In the genomic region with DNA sequence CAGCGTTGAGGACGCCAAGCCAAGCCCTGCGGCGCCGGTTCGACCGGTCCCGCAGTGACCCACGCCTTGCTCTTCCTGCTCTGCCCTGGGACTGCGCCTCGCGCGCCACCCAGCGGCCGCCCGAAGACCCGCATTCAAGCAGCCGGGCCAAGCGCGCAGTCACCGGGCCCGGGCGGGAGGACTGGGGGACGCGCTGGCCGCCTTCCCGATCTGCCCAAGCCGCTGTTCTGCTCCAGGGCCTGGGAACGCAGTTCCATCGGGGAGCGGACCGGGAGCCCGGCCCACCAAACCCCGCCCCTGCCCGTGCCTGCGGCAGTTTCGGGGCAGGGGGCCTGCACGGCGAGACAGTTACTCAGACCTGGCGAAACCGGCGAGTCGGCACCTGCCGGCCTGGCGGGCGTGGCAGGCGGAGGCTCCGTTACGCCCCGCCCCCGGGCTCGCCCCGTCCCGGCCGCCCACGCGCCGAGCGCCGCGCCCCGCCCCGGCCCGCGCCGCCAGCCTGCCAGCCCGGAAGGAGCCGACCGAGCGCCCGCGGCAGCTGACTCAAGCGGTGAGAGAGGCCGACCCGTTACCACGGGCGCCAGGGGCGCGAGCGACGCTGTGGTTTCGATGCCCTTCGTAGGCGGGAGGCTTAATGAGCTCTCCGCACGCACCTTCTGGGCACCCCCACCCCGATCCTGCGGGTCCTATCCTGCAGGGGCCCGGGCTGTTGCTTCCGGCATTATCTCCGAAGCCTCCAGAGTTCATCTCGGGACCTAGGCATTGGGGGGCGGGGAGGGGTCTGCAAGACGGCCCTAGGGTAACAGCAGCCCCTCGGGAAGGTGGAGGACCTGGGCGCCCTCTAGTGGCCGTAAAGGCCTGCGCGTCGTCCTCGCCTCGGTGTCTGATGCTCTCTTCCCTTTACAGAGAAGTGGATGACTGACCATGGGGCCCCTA, we compare ENCODE assay signal across 8 mouse cellular contexts. TPM values are rescaled to one million over a fixed set of nuclear protein-coding genes. Genes with fewer than 3 reads are reported as not detected.
A peak's percentile ranks its signal among the peaks of the same experiment; 100 is the strongest.
DNase-seq lines count a peak whose midpoint lies in the region; ATAC-seq and TF ChIP-seq lines count a peak whose summit lies in the region.

A gene (plus strand): TSS at position 492 of the 936 bp plus-strand sequence.

- peaks cover 32% of the 10 kb centered on the region for H3K27me3 ChIP-seq in CH12.LX (replicated peaks)
- H3K27me3 ChIP-seq in forebrain, embryonic 12.5 days, result peaks cover 59% of the 10 kb centered on the region
- peaks cover 27% of the 10 kb centered on the region for H3K27me3 ChIP-seq in heart, postnatal 0 days (ENCODE audit: control insufficient read depth, insufficient read depth, low read length)
- H3K27me3 ChIP-seq in liver, embryonic 16.5 days (ENCODE audit: control insufficient read depth, insufficient read depth, low read depth, low read length), result peaks cover 39% of the 10 kb centered on the region
- peaks cover 49% of the 10 kb centered on the region for H3K27me3 ChIP-seq in neural tube, embryonic 13.5 days
- H3K27me3 ChIP-seq in testis, adult 2 months (ENCODE audit: control insufficient read depth, insufficient read depth, low read length), result no peaks in the 10 kb centered on the region

- H3K27ac ChIP-seq in CH12.LX (ENCODE audit: insufficient read depth, low read depth), result peak within 1 kb of the TSS; percentile 94
- H3K27ac ChIP-seq in forebrain, embryonic 12.5 days, result peak within 1 kb of the TSS; percentile 85
- peak within 1 kb of the TSS; percentile 93 for H3K27ac ChIP-seq in heart, postnatal 0 days (ENCODE audit: low read depth)
- peak within 1 kb of the TSS; percentile 95 for H3K27ac ChIP-seq in liver, embryonic 16.5 days (ENCODE audit: low read length)
- peak within 1 kb of the TSS; percentile 88 for H3K27ac ChIP-seq in neural tube, embryonic 13.5 days (replicated peaks)
- peak within 1 kb of the TSS; percentile 93 for H3K27ac ChIP-seq in testis, adult 2 months (ENCODE audit: control insufficient read depth, insufficient read depth, low read depth, low read length)

- peak; percentile 90 for ATAC-seq in forebrain, embryonic 12.5 days (ENCODE audit: low FRiP score)
- ATAC-seq in heart, postnatal 0 days (ENCODE audit: insufficient read depth, low read depth), result peak; percentile 91
- ATAC-seq in liver, embryonic 16.5 days (ENCODE audit: low read depth), result peak; percentile 86
- peak; percentile 92 for ATAC-seq in neural tube, embryonic 13.5 days (ENCODE audit: low read depth)

- peaks cover 26 to 33% of the 10 kb centered on the region in 2 experiments for H3K36me3 ChIP-seq in CH12.LX (replicated peaks in 1 of 2; ENCODE audit: control insufficient read depth in 1 of 2, insufficient read depth in 1 of 2, low read length in 1 of 2)
- no peaks in the 10 kb centered on the region for H3K36me3 ChIP-seq in forebrain, embryonic 12.5 days (replicated peaks)
- H3K36me3 ChIP-seq in heart, postnatal 0 days (replicated peaks; ENCODE audit: control insufficient read depth, insufficient read depth, low read length), result peaks cover 19% of the 10 kb centered on the region
- H3K36me3 ChIP-seq in liver, embryonic 16.5 days (ENCODE audit: control insufficient read depth, insufficient read depth), result no peaks in the 10 kb centered on the region
- peaks cover 20% of the 10 kb centered on the region for H3K36me3 ChIP-seq in neural tube, embryonic 13.5 days
- no peaks in the 10 kb centered on the region for H3K36me3 ChIP-seq in testis, adult 2 months (ENCODE audit: control insufficient read depth, insufficient read depth, low read length)

- peak; percentile 87 for DNase-seq in CH12.LX (ENCODE audit: extremely low read depth)
- peak; percentile 72 for DNase-seq in c-Kit-positive CD71-positive TER-119-negative erythroid progenitor cells, embryonic 14.5 days (ENCODE audit: low read depth)
- DNase-seq in heart, postnatal 0 days (ENCODE audit: low spot score), result peak; percentile 81
- peak; percentile 92 to 94 for DNase-seq in kidney, postnatal 4 days

- TF ChIP-seq CTCF in CH12.LX (conservative IDR thresholded peaks at IDR 0.05 in 1 of 2, IDR thresholded peaks at IDR 0.05 in 1 of 2; ENCODE audit: low read depth in 2 of 2, low read length in 2 of 2), result peak; percentile 26 to 92; a peak in 3 of 4 replicates
- peak; percentile 91 for TF ChIP-seq CTCF in heart, postnatal 0 days (IDR thresholded peaks at IDR 0.05; ENCODE audit: low read depth)
- peak; percentile 86 for TF ChIP-seq CTCF in testis, adult 2 months (IDR thresholded peaks at IDR 0.05; ENCODE audit: control insufficient read depth, insufficient read depth, insufficient replicate concordance, low read depth, low read length)

- 0 out of 2 replicates have a peak, but pooled peaks cover 5% of the 10 kb centered on the region for H3K79me2 ChIP-seq in CH12.LX (replicated peaks; ENCODE audit: control insufficient read depth, extremely low read depth, insufficient read depth, poor library complexity, severe bottlenecking)

- peak; percentile 57 for TF ChIP-seq RAD21 in CH12.LX (IDR thresholded peaks at IDR 0.05; ENCODE audit: low read depth, low read length)

- WGBS in forebrain, embryonic 12.5 days, result under 1% methylated on average over 91 of the region's 102 CpGs
- WGBS in heart, postnatal 0 days, result under 1% methylated on average over 83 of the region's 102 CpGs
- WGBS in liver, embryonic 16.5 days (ENCODE audit: insufficient replicate concordance), result under 1% methylated on average over 94 of the region's 102 CpGs
- under 1% methylated on average over 101 of the region's 102 CpGs for WGBS in neural tube, embryonic 13.5 days

- dilution Hi-C loops in CH12.LX (cut with MboI; ENCODE audit: extremely low pct_ligation_motif_present, extremely low pct_unique_long_range_greater_than_20kb, low sequenced_read_pairs), result no loop called here

- H3K4me1 ChIP-seq in CH12.LX (ENCODE audit: control insufficient read depth in 1 of 2, insufficient read depth in 2 of 2), result peaks cover 7 to 22% of the 10 kb centered on the region in 2 experiments
- H3K4me1 ChIP-seq in forebrain, embryonic 12.5 days, result peaks cover 20% of the 10 kb centered on the region
- H3K4me1 ChIP-seq in heart, postnatal 0 days (ENCODE audit: control insufficient read depth, insufficient read depth), result peaks cover 6% of the 10 kb centered on the region
- H3K4me1 ChIP-seq in liver, embryonic 16.5 days (ENCODE audit: control insufficient read depth, low read depth, low read length), result peaks cover 20% of the 10 kb centered on the region
- peaks cover 21% of the 10 kb centered on the region for H3K4me1 ChIP-seq in neural tube, embryonic 13.5 days (replicated peaks)
- peaks cover 25% of the 10 kb centered on the region for H3K4me1 ChIP-seq in testis, adult 2 months (ENCODE audit: control insufficient read depth, insufficient read depth, low read length)

- TF ChIP-seq EP300 in CH12.LX (IDR thresholded peaks at IDR 0.05; ENCODE audit: low read length), result no peak
- TF ChIP-seq EP300 in heart, postnatal 0 days (IDR thresholded peaks at IDR 0.05; ENCODE audit: low read depth), result no peak

- peak within 1 kb of the TSS; percentile 88 for H3K9ac ChIP-seq in CH12.LX (ENCODE audit: insufficient read depth, low read depth)
- peak within 1 kb of the TSS; percentile 76 for H3K9ac ChIP-seq in forebrain, embryonic 12.5 days
- peak within 1 kb of the TSS; percentile 66 for H3K9ac ChIP-seq in heart, postnatal 0 days (replicated peaks; ENCODE audit: low read depth, low read length)
- H3K9ac ChIP-seq in liver, embryonic 16.5 days (ENCODE audit: low read depth, low read length), result peak within 1 kb of the TSS; percentile 90
- peak within 1 kb of the TSS; percentile 80 for H3K9ac ChIP-seq in neural tube, embryonic 13.5 days

- H3K9me3 ChIP-seq in CH12.LX (replicated peaks; ENCODE audit: low read length), result no peaks in the 10 kb centered on the region
- no peaks in the 10 kb centered on the region for H3K9me3 ChIP-seq in forebrain, embryonic 12.5 days
- H3K9me3 ChIP-seq in heart, postnatal 0 days (replicated peaks; ENCODE audit: control insufficient read depth, low read length), result no peaks in the 10 kb centered on the region
- H3K9me3 ChIP-seq in liver, embryonic 16.5 days (replicated peaks; ENCODE audit: control insufficient read depth, low read length), result no peaks in the 10 kb centered on the region
- no peaks in the 10 kb centered on the region for H3K9me3 ChIP-seq in neural tube, embryonic 13.5 days

- H3K4me3 ChIP-seq in CH12.LX (replicated peaks in 1 of 3; ENCODE audit: low read depth in 2 of 3, low read length in 2 of 3, poor library complexity in 1 of 3), result peak within 1 kb of the TSS; percentile 73 to 87 (median 78)
- peak within 1 kb of the TSS; percentile 68 for H3K4me3 ChIP-seq in forebrain, embryonic 12.5 days (replicated peaks)
- peak within 1 kb of the TSS; percentile 91 for H3K4me3 ChIP-seq in heart, postnatal 0 days (ENCODE audit: low read depth, low read length)
- H3K4me3 ChIP-seq in liver, embryonic 16.5 days (ENCODE audit: low read depth, low read length), result peak within 1 kb of the TSS; percentile 89
- peak within 1 kb of the TSS; percentile 75 for H3K4me3 ChIP-seq in neural tube, embryonic 13.5 days
- H3K4me3 ChIP-seq in testis, adult 2 months (ENCODE audit: control insufficient read depth, low read depth, low read length), result peak within 1 kb of the TSS; percentile 96

- in situ Hi-C loops in CH12.LX (cut with MboI; ENCODE audit: low pct_ligation_motif_present, low pct_unique_long_range_greater_than_20kb, low sequenced_read_pairs), result no loop called here

- TF ChIP-seq POLR2A in CH12.LX (IDR thresholded peaks at IDR 0.05; ENCODE audit: low read depth, low read length), result peak; percentile 68; the same call in 1 of the 2 replicates
- TF ChIP-seq POLR2A in testis, adult 2 months (IDR thresholded peaks at IDR 0.05; ENCODE audit: control insufficient read depth, low read depth, low read length), result peak; percentile 47; the same call in 1 of the 2 replicates

- peak within 1 kb of the TSS; percentile 98 for H3K4me2 ChIP-seq in CH12.LX (ENCODE audit: insufficient read depth, low read depth, poor library complexity, severe bottlenecking)
- H3K4me2 ChIP-seq in forebrain, embryonic 12.5 days, result peak within 1 kb of the TSS; percentile 91
- peak within 1 kb of the TSS; percentile 91 for H3K4me2 ChIP-seq in heart, postnatal 0 days (ENCODE audit: low read depth, low read length)
- peak within 1 kb of the TSS; percentile 99 for H3K4me2 ChIP-seq in liver, embryonic 16.5 days (ENCODE audit: low read depth, low read length)
- peak within 1 kb of the TSS; percentile 91 for H3K4me2 ChIP-seq in neural tube, embryonic 13.5 days

TF ChIP-seq in CH12.LX, 34 proteins besides CTCF, POLR2A, EP300 and RAD21 (continues in another document):
- TF ChIP-seq MAX (IDR thresholded peaks at IDR 0.05; ENCODE audit: low read length), result peak; percentile 78; the same call in 1 of the 2 replicates

RNA-seq across cellular contexts. Expression of the gene that starts here (rescaled TPM):
- total RNA-seq in CH12.LX (2012; rRNA removed), result 9.6 and 10.6 TPM in 2 replicates
- 3.2 and 3.6 TPM in 2 replicates for total RNA-seq in CH12.LX (2014; rRNA removed)
- 6.5 and 8.5 TPM in 2 replicates for polyA plus RNA-seq in CH12.LX (2012; ENCODE audit: insufficient read length, low read depth)
- 1.6 TPM in 2 replicates for polyA plus RNA-seq in forebrain, embryonic 12.5 days (2016; fragmentation: Nextera tagmentation; extraction: Ambion mirVana)
- 5.8 and 12.9 TPM in 2 replicates for total RNA-seq in heart, postnatal 0 days (2014; rRNA removed; ENCODE audit: low replicate concordance)
- polyA plus RNA-seq in heart, postnatal 0 days (2015; fragmentation: Nextera tagmentation; extraction: Ambion mirVana), result 1.7 and 2.0 TPM in 2 replicates
- polyA plus RNA-seq in liver, embryonic 16.5 days (2015; fragmentation: Nextera tagmentation; extraction: Ambion mirVana), result 3.5 and 4.4 TPM in 2 replicates
- 2.9 and 3.5 TPM in 2 replicates for polyA plus RNA-seq in neural tube, embryonic 13.5 days (2015; fragmentation: Nextera tagmentation; extraction: Ambion mirVana)
- 15.4 and 16.7 TPM in 2 replicates for polyA plus RNA-seq in testis, adult 2 months (2012; rRNA removed)

Comparison
In these comparisons a context has a peak if more than half of its experiments do, and no peak if none do; other contexts are left out.
1. Peak in every context shown above with its lines: DNase-seq, ATAC-seq, H3K4me3 ChIP-seq and H3K27ac ChIP-seq.